Mouse (Mus musculus) spleen, postnatal 10 days (tissue): ENCODE results near the gene Rab3a.

Source experiments
- DNase-seq, 2 experiments: peaks; one replicate each; pipeline ENCODE4 v3.0.0; 2021 to 2022; ENCODE audit warnings: low spot score in 2 of 2

Gene Rab3a

DNA sequence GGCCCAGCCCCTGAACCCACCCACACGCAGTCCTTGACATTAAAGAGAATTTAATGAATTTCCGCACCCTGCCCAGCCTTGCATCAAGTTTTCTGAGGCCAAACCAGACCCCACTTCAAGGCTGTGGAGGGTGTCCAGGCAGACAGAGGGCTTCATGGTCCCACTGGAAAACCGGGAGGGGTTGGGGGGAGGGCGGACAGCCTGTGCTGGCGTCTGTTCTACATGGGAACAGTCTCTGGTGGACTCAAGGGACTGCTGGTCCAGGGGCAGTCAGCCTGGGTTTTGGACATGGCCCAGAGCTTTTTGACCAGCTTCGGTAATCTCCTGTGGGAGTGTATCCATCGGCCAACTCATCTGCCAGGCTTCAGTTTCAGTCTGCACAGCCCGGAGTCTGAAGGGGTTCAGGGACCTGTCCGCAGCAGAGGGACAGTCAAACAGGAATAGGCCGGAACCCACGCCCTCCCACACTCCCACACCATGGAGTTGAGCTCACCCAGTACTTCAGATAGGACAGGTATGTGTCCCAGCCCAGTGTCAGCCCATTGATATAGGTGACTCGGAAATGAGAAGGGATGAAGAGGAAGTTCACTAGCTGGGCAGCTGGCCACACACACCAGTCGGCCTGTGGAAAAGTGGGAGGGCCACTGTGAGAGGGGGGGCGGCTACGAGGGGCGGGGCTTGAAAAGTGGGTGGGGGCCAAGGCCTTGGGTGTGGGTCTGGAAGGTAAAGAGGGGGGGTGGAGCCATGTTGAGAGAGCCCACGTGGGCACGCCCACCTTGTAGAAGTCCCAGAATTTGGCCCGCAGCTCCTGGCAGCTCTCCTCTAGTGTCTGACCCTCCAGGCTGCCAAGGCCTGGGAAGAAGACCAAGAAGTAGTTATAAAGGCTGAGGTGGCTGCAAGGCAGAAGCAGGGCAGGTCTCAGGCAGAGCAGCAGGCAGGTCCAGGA lies 4.4 kb downstream of the Rab3a start:
- DNase-seq, result peak in 1 of 2 experiments; percentile 18

DNA sequence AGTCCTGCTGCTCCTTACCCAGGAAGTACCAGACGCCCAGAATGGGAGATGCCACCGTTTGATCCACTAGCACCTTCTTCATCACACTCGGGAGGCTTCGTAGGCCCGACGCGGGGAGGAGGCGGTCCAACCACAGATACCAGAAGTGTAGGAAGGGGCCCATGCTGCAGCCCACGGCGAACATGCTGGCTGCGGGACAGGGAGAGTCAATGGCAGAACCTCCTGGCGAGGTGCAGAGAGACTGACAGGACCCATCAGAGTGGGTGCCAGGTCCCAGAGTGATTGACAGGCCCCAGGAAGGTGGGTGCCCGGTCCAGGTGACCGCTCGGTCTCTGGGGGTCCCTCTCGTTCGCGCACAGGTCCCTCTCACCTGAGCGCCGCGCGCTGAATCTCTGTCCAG lies 5.9 kb downstream of the Rab3a start:
- peak in 1 of 2 experiments; percentile 60 for DNase-seq

DNA sequence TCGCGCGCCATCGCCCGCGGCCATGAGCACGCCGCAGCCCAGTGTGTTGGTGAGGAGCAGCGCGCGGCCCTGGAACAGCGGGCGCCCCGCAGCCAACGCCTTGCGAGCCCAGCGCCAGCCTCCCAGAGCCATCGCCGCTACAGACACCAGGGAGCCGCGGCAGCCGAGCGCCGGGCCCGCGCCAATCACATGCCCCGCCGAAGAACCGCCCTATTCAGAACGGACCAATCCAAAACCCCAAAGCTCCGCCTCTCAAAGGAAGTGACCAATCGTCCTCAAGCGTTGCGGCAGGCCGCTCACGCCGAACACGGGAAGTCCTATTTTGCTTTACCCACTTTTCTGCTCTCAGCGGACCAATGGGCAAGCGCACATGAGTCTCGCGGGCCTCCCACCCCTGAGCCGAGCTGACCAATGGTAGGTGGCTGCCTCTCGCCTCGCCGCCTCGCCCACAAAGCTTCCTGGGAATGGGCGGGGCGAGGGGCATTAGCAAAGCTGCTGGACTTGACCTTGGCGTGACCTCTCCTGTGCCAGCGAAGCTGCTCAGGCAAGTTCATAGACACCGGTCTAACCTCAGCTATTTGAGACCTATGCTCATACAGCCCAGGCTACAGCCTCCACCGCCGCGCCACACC lies 6.4 kb downstream of the Rab3a start, which contains the start of gene Mpv17l2:
TSS of gene Mpv17l2 (minus strand) at position 172 of the 632 bp plus-strand sequence.
- peak; percentile 90 to 96 for DNase-seq

DNA sequence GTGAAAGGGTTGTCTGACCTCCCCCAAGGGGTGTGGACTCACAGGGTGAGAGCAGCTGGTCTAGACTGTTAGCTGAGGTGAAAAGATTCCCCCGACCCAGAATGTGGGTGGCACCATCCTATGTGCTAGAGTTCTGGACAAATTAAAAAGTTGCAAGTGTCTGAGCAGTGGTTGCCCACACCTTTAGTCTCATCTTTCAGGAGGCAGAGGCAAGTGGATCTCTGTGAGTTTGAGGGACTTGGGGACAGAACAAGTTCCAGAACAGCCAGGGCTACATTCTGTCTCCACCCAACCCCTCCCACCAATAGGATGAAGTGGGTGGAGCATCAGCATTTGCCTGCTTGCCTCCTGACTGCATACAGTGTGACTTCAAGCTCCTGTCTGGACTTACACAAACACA lies 7.6 kb downstream of the Rab3a start:
- DNase-seq, result peak; percentile 51 to 67

DNA sequence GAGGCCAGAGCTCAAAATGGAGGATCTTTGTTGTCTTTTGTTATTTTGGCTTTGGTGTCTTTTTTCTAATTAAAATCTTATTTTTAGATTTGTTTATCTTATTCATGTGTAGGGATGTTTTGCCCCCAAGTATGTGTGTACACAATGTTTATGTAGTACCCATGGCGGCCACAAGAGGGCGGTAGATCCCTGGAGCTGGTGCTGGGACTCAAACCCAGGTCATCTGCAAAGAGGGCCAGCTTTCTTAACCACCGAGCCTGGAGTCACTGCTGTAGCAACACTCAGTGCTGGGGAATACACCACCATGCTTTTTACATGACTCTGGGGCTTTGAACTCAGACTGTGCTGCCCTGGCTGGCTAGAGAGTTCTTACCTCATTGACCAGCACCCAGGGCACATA lies 8.9 kb downstream of the Rab3a start:
- DNase-seq, result peak; percentile 83 to 88

DNA sequence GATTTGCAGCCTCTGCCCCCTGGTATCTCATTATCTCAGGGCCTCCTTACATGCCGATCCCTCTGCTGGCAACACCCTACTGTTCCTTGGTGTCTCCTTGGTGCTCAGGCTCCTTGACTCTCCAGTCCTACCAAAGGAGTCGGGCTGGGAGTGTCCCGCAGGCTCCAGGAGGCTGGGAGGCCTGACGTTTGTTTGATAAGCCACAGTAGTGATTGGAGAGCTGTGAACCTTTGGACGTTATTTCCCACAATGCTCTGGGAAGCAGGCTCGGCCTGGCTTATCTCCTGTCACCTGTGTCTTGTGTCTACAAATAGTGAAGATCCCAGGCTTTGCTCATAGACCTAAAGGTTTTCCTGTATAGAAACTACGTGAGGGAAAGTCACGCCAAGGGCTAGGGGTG lies 9.5 kb downstream of the Rab3a start:
- DNase-seq, result peak; percentile 42 to 64

DNA sequence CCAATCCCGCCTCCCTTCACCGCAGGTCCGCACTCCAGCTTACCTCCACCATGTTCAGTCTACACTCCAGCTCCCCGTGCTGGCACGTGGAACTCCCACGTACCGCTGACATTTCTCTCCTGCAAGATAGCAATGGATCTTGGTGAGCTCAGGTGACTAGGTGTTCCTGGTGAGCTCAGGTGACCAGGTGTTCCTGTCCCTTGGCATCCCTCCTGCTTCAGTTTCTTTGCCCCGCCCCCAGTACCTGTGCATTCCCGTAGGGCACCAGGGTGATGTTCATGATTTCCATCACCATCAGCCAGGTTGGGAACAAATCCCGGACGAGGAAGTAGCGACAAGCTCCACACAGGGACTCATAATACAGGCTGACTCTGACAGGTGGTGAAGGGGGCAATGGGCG lies 10.2 kb downstream of the Rab3a start:
- no peak for DNase-seq

DNA sequence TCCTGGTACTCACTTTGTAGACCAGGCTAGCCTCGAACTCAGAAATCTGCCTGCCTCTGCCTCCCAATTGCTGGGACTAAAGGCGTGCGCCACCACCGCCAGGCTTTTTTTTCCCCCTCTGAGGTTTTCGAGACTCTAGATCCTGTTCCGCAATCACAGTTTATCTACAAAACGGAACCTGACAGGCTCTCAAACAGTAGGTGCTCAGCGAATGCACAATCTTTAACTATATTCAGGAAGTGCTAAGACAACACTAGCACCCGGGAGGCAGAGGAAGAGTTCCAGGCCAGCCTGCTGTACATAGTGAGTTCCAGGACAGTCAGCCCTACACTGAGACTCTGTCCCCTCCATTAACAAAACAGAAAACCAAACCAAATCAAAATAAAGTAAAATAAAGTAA lies 10.8 kb downstream of the Rab3a start:
- DNase-seq, result no peak

DNA sequence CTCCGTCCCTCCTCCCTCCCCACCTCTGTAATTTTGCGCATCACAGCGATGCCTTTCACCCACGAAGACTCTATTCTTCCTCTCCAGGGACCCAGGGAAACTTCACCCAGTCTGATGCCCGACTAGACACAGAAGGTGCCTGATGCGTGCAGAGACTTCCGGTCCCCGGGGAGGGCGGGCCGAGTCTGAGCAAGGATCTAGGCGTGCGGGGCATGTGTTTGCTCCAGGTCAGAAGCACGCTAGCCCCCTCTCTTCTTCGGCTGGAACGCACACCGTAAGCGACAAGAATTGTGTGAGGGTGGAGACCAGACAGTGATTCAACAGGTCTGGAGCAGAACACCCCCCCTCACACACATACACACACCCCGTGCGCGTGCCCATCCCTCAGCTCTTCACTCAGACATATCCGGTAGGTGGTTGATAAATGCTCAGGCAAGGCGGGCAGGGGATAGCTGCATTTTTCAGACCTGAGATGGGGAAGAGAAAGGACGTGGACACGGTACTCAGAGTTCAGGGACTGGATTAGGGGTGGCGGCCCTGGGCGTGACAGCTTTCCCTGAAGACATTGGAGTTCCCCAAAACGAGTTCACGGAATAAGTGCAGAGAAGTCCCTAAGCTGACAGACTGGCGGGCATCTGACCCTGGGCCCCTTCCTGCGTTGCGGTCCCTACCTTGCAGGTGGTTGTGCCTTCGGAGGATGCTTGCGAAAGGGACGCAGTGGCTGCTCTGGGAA lies 11.5 kb downstream of the Rab3a start:
- DNase-seq, result peak; percentile 59 to 85

DNA sequence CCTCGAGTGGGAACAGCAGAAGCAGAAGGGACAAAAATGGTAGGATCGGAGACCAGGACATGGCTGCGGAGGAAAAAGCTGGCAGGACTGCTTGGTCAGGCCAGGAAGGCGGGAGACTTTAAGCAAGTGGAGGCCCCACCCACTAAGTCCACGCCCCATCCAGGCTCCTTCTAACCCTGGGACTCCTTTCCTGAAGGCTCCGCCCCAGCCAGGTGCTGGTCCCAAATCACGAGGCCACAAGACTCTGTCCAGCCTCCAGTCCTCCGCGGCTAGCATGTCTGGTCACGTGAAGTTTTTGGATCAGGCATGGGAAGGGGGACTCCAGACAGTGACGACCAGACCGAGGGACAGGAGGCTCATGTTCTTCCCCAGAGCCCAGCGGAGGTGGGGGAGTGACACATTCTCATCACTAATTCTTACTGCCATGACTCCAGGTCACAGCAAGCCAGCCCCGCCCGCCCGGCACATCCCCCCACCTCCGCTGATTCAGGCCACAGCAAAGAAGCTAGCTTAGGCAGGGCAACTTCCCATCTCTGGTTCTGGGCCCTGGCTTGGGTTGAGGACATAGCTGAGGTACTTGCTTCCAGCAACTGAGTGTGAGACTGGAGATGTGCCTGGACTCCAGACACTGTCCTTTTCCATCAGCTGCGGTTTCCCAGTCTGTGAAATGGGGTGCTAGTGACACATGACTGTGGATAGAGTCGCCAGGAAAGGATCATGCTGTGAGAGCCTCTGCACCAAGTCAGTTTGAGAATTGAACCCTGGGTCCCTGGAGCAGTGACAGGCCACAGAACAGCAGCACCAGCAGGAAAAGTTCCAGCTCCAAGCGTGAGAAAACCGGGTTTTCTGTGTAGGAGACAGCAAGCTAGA lies 12.3 kb downstream of the Rab3a start:
- DNase-seq, result peak in 1 of 2 experiments; percentile 82

DNA sequence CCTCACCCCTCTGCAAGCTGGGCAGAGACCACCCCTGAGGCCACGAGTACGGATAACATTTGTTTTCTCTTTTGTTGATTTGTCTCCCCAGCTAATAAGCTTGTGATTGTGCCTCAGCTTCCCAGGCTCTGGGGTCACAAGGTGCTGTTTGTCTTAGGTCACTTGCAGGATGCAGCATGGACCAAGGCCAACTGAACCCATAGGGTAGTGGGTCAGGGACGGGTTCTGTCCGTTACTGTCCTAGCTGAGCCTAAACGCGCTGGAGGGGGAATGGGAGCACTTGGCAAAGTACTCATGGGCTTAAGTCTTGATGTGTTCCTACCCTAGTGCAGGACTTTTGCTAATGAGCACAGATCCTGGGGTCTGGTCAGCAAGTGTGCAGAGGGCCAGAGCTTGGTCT lies 13.0 kb downstream of the Rab3a start:
- DNase-seq, result no peak

DNA sequence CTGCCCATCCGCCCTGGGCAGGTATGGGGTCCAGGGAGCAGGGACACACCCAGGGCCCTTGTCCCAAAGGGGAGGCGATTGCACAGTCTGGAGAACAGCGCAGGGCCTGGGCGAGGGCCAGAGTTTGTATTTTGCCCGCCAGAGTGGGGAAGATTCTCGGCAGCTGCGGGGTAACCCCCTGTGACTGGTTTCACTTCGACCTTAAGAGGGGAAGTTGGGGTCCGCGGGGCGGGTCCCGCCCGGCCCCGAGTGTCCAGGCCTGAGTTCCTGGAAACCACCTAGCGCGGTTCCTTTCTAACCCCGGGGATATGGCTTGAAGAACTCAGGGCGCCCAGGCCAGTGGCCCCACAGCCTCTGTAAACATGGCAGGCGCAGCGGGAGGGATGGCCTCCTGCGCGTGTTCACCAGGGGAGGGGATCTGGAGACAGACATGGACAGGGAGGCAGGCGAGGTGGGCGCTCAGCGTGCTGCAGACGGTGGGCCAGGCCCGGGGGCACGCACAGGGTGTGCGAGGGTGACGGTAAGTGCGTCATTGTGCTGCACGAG lies 13.8 kb downstream of the Rab3a start:
- DNase-seq, result peak in 1 of 2 experiments; percentile 75

DNA sequence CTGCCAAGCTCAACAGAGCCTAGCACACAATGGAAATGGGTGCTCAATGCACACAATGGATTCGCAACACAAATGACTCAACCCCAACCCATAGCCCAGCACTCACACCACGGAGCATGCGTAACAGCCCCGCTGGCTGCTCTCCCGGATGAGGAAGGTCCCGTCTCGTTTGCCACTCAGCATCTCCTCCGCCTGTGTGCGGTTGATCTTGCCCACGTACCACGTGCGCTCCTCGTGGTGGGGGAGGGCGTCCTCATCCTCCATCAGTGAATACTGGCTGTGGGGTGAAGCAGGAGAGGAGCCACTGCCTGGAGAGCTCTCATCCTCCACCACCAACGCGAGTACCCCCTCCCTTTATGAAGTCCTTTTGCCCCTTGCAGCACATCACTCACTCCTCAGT lies 14.5 kb downstream of the Rab3a start:
- no peak for DNase-seq

DNA sequence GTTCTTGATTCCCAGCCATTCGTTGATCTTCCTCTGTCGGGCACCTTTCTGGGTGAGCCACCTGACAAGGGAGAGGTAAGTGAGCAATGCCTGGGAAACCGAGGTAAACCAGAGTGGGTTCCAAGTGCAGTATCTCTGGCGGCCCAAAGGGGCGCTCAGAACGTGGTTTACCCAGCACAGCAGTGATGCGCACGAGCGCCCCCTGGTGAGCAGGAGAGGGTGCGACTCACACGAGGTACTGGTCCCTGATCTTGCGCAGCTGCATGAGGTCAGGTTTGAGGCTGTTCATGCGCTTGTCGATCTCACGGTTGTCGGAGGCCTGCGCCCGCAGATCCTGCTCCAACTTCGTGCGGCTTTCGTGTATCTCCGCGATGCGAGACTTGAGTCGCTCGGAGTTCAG lies 14.9 kb downstream of the Rab3a start:
- peak; percentile 98 to 99 for DNase-seq

DNA sequence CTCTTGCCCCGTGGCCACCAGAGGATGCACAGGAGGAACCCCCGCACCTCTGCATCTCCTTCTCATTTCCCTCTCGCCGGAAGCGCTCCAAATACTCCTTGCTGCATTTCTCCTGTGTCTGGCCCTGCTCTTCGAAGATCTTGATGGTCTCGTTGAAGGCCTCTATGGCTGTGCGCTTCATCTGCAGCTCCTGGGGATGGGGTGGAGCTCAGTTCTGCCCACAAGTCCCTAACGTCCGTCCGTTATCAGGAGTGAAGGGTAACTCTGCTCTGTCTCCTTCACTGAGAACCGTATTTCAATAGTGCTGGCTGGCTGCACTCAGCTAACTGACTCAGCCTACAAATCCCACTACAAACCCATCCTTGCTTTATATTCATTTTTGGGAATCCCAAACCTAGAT lies 15.4 kb downstream of the Rab3a start:
- DNase-seq, result no peak

DNA sequence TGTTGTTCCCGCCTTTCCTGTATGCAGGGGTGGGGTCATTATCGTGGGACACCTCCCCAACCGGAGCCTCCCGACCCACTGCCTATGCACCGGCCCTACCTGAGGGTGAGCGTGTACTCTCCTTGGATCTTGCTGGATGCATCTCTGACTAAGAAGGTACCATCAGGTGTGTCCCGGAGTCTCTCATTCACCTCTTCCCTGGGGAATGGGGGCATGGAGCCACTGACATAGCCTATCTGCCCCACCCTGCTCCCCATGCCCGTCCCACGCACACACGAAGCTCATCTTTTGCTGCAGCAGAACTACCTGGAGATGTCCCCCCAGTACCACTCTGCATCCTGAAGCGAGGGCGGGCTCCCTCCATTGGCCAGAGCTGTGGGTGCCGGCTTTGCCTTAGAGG lies 16.3 kb downstream of the Rab3a start:
- no peak for DNase-seq

DNA sequence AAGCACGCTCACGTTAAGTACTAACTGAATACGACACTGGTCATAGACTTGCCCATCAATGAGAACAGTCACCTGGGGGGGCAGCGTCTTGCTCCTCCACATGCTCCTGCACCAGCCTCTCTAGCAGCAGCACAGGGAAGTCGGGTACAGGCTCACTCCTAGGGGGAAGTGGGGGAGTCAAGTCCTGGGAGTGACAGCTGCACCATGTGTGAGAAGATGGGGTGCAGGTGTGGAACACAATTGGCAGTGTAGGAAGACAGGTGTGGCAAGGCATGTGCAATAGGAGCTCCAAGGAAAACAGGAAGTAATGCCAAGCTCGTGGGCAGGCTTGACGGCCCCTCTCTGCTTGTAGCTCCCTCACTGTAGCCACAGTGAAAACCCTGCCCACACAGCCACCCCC lies 16.7 kb downstream of the Rab3a start:
- DNase-seq, result no peak

DNA sequence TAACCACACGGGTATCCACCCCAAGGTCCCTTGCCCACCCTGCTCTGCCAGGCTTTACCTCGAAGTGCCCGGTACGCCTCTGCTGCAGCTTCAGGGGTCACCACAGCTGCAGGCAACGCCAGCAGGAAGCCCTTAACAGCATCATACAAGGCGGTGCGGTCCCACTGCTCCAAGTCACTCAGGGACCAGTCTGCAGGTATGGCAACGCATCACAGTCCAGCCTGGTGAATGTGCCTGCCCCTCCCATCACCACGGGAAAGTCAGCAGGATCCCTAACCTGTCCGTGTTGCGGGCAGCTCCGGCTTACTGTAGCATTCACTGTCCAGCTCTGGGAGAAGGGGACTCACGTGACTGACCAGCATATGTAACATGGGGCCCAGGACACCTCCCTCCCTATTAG lies 17.6 kb downstream of the Rab3a start:
- no peak for DNase-seq

DNA sequence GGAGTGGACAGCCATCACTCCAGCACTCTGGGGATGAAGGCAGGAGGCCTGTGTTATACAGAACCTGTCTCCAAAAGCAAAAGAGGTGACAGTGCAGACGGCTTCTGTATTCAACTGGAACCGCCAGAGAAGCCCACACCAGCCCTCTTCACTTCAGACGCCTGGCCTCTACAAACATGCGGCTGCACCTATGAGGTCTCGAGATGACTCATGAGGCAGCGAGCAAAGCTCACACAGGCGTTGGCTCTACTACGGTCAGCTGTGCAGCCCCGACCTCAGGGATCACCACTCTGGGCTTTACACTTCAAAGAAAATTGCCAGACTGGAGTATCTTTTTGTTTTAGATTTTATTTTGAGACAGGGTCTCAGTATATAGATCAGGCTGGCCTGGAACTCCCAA lies 18.4 kb downstream of the Rab3a start:
- DNase-seq, result no peak

DNA sequence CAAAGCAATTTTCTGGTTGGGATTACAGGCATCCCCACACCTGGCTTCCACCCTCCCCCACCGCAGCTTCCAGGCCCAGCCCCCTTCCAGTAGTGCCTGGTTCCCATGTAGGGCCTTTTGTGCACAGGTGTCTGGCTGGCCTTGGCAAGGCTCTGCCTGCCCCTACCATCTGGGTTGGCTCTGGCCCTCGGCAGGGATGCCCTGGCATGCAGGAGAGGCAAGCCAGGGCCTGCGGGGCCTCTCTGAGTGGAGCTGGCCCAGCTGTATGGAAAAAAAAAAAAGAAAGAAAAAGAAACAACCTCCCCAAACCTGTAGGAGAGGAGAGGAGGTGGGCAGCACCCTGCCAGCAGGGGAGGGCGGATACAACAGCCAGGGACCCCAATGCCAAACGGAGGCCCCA lies 18.9 kb downstream of the Rab3a start:
- DNase-seq, result no peak

DNA sequence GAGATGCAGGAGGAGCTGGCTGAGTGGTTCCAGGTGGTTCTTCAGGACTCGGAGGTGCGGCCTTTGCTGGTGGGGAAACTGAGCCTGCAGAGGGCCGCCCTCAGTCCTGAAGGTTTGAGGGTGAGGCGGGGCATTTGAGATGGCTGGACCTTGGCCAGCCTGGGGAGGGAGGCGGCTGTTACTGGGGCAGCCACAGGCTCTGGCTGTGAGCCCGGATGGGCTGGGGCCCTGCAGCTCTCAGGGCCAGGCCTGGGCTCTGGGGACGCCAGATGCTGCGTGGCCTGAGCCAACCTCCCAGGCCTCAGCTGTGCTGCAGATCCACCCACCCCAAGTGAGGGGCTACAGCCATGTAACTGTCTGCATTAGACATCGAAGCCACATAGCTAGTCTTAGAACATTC lies 19.4 kb downstream of the Rab3a start:
- DNase-seq, result no peak
